Mouse (Mus musculus): Measurements from ENCODE around the gene Kit.

DNA sequence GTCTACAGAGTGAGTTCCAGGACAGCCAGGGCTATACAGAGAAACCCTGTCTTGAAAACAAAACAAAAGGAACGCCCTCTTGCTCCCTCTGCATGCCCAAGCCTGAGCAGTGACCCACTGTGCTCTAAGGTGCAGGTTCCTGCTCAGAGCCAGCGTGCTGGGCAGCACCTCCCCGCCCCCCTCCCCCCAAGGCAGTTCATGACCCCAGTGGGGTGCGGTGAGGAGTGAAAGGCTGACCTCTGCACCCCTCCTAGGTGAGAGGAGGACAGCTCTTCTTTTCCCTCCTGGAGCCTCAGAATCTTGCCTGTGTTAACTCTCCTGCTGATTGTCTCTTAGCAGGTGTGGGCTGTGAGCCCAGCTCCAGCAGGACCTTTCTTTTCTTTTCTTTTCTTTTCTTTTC, 36.3 kb upstream of the Kit start:
- TF ChIP-seq EP300 (IDR thresholded peaks at IDR 0.05; ENCODE audit: low read depth) (no peak), CTCF (IDR thresholded peaks at IDR 0.05; ENCODE audit: low read depth) (no peak)
